Mouse (Mus musculus): ENCODE measurements around the gene Hdac4. TPM values are rescaled to one million over a fixed set of nuclear protein-coding genes. Genes with fewer than 3 reads are reported as not detected.

Hdac4 gene
- polyA plus RNA-seq, 1 experiment from 2014 or later: 32.7 TPM

DNA sequence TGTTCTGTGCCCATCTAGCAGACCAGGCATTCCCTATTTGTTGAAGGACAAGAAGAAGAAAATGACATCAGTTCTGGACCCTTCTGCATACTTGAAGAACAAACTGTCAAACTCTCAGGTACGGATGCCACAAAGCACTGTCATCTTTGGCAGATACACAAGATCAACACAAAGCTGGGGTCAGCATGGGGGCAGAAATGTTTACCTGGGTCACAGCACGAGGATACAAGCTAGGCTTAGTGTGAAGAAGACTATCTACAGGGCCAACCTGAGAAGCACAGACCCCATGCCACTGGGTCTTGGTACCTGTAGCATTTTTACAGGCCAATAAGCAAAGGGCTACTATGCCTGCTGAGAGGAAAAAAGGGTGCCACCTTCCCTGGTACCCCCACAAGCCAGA is 107.7 kb downstream of the Hdac4 start:
- Histone ChIP-seq H3K36me3 (ENCODE audit: control insufficient read depth, insufficient read depth, low read length) (no peaks in the 10 kb centered on the region), H3K4me1 (ENCODE audit: control insufficient read depth, insufficient read depth, low read length) (no peaks in the 10 kb centered on the region), H3K9ac (ENCODE audit: low read length) (no peak overlapping the region), H3K27ac (ENCODE audit: low read depth, low read length) (no peak overlapping the region), H3K27me3 (ENCODE audit: control insufficient read depth, insufficient read depth, low read length) (no peaks in the 10 kb centered on the region), H3K4me2 (ENCODE audit: low read depth) (no peak overlapping the region), H3K9me3 (ENCODE audit: control insufficient read depth, low read length) (no peaks in the 10 kb centered on the region), H3K4me3 (ENCODE audit: low read depth, low read length) (no peak overlapping the region)
- ATAC-seq (ENCODE audit: insufficient read depth, low FRiP score, low TSS enrichment) (no peak), DNase-seq (ENCODE audit: low spot score) (no peak)
- 86% methylated on average over 2 of the region's 2 CpGs for WGBS

DNA sequence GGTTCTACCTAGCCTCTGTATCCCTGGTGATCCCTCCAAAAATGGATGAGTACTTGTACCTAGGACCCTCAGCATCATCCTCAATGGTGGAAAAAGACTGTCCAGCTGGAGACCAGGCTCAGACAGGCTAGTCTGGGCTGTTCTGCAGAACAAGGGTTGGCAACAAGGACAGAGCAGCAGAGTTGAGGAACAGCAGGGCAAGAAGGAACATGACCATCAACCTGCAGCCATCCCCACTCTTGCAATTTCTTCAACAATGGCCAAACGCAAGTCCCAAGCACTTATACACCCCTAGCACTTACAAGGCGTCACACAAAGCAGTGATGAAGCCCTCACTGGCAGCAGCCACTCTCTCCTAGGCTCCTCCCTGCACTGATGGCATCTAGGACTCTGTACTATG is 108.2 kb downstream of the Hdac4 start:
- no peaks in the 10 kb centered on the region for H3K4me1 ChIP-seq (ENCODE audit: control insufficient read depth, insufficient read depth, low read length)
- WGBS: 74% methylated on average over 2 of the region's 2 CpGs
- H3K27me3 ChIP-seq (ENCODE audit: control insufficient read depth, insufficient read depth, low read length): no peaks in the 10 kb centered on the region
- no peak overlapping the region for H3K9ac ChIP-seq (ENCODE audit: low read length)
- no peak overlapping the region for H3K27ac ChIP-seq (ENCODE audit: low read depth, low read length)
- no peak overlapping the region for H3K4me3 ChIP-seq (ENCODE audit: low read depth, low read length)
- ATAC-seq (ENCODE audit: insufficient read depth, low FRiP score, low TSS enrichment) (no peak), DNase-seq (ENCODE audit: low spot score) (no peak)
- H3K36me3 ChIP-seq (ENCODE audit: control insufficient read depth, insufficient read depth, low read length): no peaks in the 10 kb centered on the region
- H3K4me2 ChIP-seq (ENCODE audit: low read depth): no peak overlapping the region
- no peaks in the 10 kb centered on the region for H3K9me3 ChIP-seq (ENCODE audit: control insufficient read depth, low read length)

DNA sequence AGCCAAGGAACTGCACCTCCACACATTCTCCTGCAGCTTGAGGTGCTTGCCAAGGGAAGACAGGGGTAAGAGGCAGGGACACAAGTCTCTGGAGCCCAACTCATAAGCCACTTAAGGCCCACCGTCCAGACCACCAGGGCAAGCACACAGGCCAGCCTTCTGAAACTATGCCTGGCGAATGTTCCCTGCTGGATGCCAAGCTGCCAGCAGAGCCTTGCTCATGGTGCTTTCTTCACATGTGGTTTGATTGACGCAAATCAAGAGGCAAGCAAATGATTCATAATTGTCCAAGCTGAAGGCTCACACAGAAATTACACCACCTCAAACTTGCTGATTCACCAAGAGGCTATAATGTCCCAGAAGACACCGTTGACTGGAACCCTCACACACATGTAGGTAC is 108.7 kb downstream of the Hdac4 start:
- DNase-seq (ENCODE audit: low spot score): no peak
- WGBS: 93% methylated on average over 4 of the region's 4 CpGs

DNA sequence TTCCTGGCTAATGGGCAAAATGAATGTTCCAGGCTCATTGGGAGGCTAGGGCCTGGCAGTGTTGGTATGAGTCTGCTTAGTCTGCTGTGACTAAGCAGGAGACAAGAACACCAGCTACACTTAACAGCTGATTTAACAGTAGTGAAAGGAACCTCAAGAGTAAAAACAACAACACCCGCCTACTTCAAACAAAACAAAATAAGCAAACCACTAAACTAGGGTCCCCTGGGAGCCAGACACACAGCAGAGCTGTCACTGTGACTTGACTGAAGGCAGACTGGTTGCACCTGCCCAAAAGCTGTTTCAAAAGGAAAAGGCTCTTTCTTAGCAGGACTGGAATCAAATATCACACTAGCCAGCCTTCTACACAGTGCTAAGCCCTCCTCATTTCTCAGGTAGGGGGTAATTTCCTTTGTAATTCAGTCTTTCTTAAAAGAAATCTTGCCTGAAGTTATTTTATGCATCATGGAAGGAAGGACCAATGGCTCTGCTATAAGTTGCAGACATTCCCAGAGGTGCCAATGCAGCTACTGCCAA is 109.2 kb downstream of the Hdac4 start:
- no peak for ATAC-seq (ENCODE audit: insufficient read depth, low FRiP score, low TSS enrichment)
- no peak for DNase-seq (ENCODE audit: low spot score)
- no peaks in the 10 kb centered on the region for H3K27me3 ChIP-seq (ENCODE audit: control insufficient read depth, insufficient read depth, low read length)
- H3K4me1 ChIP-seq (ENCODE audit: control insufficient read depth, insufficient read depth, low read length): no peaks in the 10 kb centered on the region
- no peak overlapping the region for H3K9ac ChIP-seq (ENCODE audit: low read length)
- H3K4me2 ChIP-seq (ENCODE audit: low read depth): no peak overlapping the region
- no peak overlapping the region for H3K4me3 ChIP-seq (ENCODE audit: low read depth, low read length)
- 45% methylated on average over 1 of the region's 1 CpGs for WGBS
- H3K27ac ChIP-seq (ENCODE audit: low read depth, low read length): no peak overlapping the region
- H3K36me3 ChIP-seq (ENCODE audit: control insufficient read depth, insufficient read depth, low read length): no peaks in the 10 kb centered on the region
- H3K9me3 ChIP-seq (ENCODE audit: control insufficient read depth, low read length): no peaks in the 10 kb centered on the region

More for the DNA sequence above, 108.7 kb downstream of the Hdac4 start:
- Histone ChIP-seq H3K27me3 (ENCODE audit: control insufficient read depth, insufficient read depth, low read length) (no peaks in the 10 kb centered on the region), H3K4me3 (ENCODE audit: low read depth, low read length) (no peak overlapping the region), H3K9me3 (ENCODE audit: control insufficient read depth, low read length) (no peaks in the 10 kb centered on the region), H3K4me1 (ENCODE audit: control insufficient read depth, insufficient read depth, low read length) (no peaks in the 10 kb centered on the region), H3K9ac (ENCODE audit: low read length) (no peak overlapping the region), H3K4me2 (ENCODE audit: low read depth) (no peak overlapping the region), H3K36me3 (ENCODE audit: control insufficient read depth, insufficient read depth, low read length) (no peaks in the 10 kb centered on the region), H3K27ac (ENCODE audit: low read depth, low read length) (no peak overlapping the region)
- no peak for ATAC-seq (ENCODE audit: insufficient read depth, low FRiP score, low TSS enrichment)

DNA sequence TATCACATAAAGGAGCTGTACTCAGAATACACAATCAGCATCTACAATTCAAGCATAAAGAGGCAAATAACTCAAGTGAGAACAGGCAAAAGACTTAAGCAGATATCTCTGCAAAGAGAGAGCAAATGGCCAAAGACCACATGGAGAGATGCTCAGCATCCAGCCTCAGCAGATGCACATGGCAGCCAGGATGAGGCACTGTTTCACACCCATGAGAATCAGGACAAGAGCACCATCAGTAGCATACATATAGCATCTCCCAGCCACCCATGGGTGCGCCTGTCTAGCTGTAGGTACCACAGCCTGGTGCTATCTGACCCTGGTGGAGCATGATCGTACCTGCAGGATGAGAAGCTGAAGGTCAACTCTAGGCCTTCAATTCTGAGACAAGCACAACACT is 110.8 kb downstream of the Hdac4 start:
- H3K9ac ChIP-seq (ENCODE audit: low read length): no peak overlapping the region
- no peak overlapping the region for H3K27ac ChIP-seq (ENCODE audit: low read depth, low read length)
- H3K9me3 ChIP-seq (ENCODE audit: control insufficient read depth, low read length): no peaks in the 10 kb centered on the region
- no peaks in the 10 kb centered on the region for H3K4me1 ChIP-seq (ENCODE audit: control insufficient read depth, insufficient read depth, low read length)
- DNase-seq (ENCODE audit: low spot score) (no peak), ATAC-seq (ENCODE audit: insufficient read depth, low FRiP score, low TSS enrichment) (no peak)
- H3K4me2 ChIP-seq (ENCODE audit: low read depth): no peak overlapping the region
- no peak overlapping the region for H3K4me3 ChIP-seq (ENCODE audit: low read depth, low read length)
- 95% methylated on average over 2 of the region's 2 CpGs for WGBS
- H3K36me3 ChIP-seq (ENCODE audit: control insufficient read depth, insufficient read depth, low read length): no peaks in the 10 kb centered on the region
- no peaks in the 10 kb centered on the region for H3K27me3 ChIP-seq (ENCODE audit: control insufficient read depth, insufficient read depth, low read length)

DNA sequence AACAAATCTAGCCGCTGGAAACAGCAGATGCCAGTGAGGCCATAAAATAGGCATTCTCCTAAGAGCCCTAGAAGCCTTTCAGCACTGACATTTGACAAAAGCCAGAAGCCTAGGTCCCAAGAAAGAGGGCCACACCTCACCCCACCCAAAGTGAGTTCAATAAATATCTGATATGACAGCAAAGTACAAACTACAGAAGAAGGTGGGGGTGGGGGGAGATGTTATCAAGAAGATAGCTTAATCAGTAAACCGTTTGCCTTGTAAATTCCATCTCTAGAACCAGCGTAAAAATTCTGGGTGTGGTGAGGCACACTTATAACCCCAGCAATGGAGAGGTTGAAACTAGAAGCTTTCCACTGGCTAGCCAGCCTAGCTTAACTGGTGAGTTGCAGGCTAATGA is 111.5 kb downstream of the Hdac4 start:
- Histone ChIP-seq H3K4me1 (ENCODE audit: control insufficient read depth, insufficient read depth, low read length) (no peaks in the 10 kb centered on the region), H3K27me3 (ENCODE audit: control insufficient read depth, insufficient read depth, low read length) (no peaks in the 10 kb centered on the region), H3K27ac (ENCODE audit: low read depth, low read length) (no peak overlapping the region), H3K36me3 (ENCODE audit: control insufficient read depth, insufficient read depth, low read length) (no peaks in the 10 kb centered on the region), H3K9me3 (ENCODE audit: control insufficient read depth, low read length) (no peaks in the 10 kb centered on the region), H3K4me3 (ENCODE audit: low read depth, low read length) (no peak overlapping the region), H3K4me2 (ENCODE audit: low read depth) (no peak overlapping the region), H3K9ac (ENCODE audit: low read length) (no peak overlapping the region)
- 49% methylated on average over 3 of the region's 3 CpGs for WGBS
- ATAC-seq (ENCODE audit: insufficient read depth, low FRiP score, low TSS enrichment) (no peak), DNase-seq (ENCODE audit: low spot score) (no peak)

DNA sequence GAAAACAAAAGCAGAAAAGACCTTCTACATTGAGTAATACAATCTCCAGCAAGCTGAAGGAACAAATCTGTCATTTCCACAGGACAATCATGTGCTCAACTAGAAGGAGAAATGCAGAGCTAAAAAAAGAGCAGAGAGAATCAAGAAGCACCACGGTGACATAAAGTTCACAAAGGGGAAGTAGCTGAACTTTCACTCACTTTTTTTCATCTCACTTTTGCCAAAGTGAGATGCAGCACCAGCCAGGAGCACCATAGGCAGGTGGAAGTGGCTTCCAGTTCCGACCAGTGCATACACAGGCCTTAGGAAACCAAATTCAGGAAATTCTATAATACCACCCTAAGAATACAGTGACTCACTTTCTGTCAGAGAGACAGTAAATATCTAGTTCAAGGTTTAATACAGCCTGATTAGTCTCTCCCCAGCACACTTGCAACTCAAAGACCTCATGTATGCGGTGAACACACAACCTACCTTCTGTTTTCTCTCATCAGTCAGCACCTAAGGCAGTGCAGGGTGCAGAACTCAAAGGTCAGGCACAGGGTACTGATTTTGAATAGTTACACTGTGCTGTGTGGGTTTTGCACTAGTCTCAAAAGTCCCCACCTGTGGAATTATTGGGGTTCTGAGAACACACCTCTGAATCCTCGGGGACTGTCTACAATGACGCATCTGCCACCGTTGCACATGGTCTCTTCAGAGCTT is 112.5 kb downstream of the Hdac4 start:
- WGBS: 77% methylated on average over 6 of the region's 6 CpGs
- DNase-seq (ENCODE audit: low spot score): no peak
- no peak for ATAC-seq (ENCODE audit: insufficient read depth, low FRiP score, low TSS enrichment)

DNA sequence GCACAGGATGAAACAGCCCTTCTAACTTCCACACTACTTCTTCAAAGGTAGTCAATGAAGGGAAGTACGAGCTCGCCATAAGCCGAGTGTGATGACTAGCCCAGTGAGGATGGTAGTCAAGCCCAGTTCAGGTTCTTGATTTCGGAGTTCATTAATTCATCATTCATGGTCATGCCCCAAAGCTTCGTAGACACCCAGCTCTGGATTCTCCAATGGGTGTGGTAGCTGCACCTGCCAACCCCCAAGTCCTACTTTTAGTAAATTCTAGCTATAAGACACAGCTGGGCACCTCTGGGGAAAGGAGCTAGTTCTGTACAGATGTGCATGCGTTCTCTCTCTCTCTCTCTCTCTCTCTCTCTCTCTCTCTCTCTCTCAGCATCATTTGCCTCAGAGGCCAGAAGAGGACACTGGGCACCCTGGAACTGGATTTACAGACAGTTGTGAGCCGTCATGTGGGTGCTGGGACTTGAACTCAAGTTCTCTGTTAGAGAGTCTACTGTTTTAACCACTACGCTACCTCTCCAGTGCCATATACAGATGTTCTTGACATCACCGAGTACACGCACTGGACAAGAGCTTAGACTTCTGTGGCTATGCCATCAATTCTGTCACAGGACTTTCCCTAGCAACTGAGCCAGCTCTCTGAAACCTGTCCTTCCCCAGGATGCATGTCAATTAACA is 113.2 kb downstream of the Hdac4 start:
- H3K27me3 ChIP-seq (ENCODE audit: control insufficient read depth, insufficient read depth, low read length): no peaks in the 10 kb centered on the region
- DNase-seq (ENCODE audit: low spot score) (no peak), ATAC-seq (ENCODE audit: insufficient read depth, low FRiP score, low TSS enrichment) (no peak)
- H3K4me1 ChIP-seq (ENCODE audit: control insufficient read depth, insufficient read depth, low read length): no peaks in the 10 kb centered on the region
- H3K9ac ChIP-seq (ENCODE audit: low read length): no peak overlapping the region
- H3K4me3 ChIP-seq (ENCODE audit: low read depth, low read length): no peak overlapping the region
- 95% methylated on average over 10 of the region's 10 CpGs for WGBS
- H3K4me2 ChIP-seq (ENCODE audit: low read depth): no peak overlapping the region
- H3K27ac ChIP-seq (ENCODE audit: low read depth, low read length): no peak overlapping the region
- no peaks in the 10 kb centered on the region for H3K36me3 ChIP-seq (ENCODE audit: control insufficient read depth, insufficient read depth, low read length)
- no peaks in the 10 kb centered on the region for H3K9me3 ChIP-seq (ENCODE audit: control insufficient read depth, low read length)

More for the DNA sequence above, 112.5 kb downstream of the Hdac4 start:
- H3K4me3 ChIP-seq (ENCODE audit: low read depth, low read length): no peak overlapping the region
- no peaks in the 10 kb centered on the region for H3K36me3 ChIP-seq (ENCODE audit: control insufficient read depth, insufficient read depth, low read length)
- H3K4me2 ChIP-seq (ENCODE audit: low read depth): no peak overlapping the region
- no peaks in the 10 kb centered on the region for H3K4me1 ChIP-seq (ENCODE audit: control insufficient read depth, insufficient read depth, low read length)
- no peaks in the 10 kb centered on the region for H3K27me3 ChIP-seq (ENCODE audit: control insufficient read depth, insufficient read depth, low read length)
- no peak overlapping the region for H3K9ac ChIP-seq (ENCODE audit: low read length)
- H3K27ac ChIP-seq (ENCODE audit: low read depth, low read length): no peak overlapping the region
- no peaks in the 10 kb centered on the region for H3K9me3 ChIP-seq (ENCODE audit: control insufficient read depth, low read length)

Data from neural tube, embryonic 11.5 days (tissue).